Mouse (Mus musculus) CH12.LX (cell line): ENCODE data around the gene Slc27a1. TPM values are rescaled to one million over a fixed set of nuclear protein-coding genes. Genes with fewer than 3 reads are reported as not detected.

Source experiments
- DNase-seq: peaks from one replicate; pipeline ENCODE4 v3.0.0-alpha.2; 2013; ENCODE audit errors: extremely low read depth
- H3K27ac ChIP-seq: 2 replicates; pipeline ENCODE4 v1.5.1; 2012; ENCODE audit warnings: low read depth, mild to moderate bottlenecking, control low read depth, moderate library complexity; ENCODE audit not compliant: insufficient read depth
- H3K27me3 ChIP-seq: replicated peaks from 2 replicates; pipeline ENCODE3; 2012; ENCODE audit warnings: inconsistent platforms
- H3K36me3 ChIP-seq, 2 experiments: replicated peaks in 1 of 2; 2 replicates each; pipeline versions ENCODE3 to v1.6.1; 2012; ENCODE audit warnings: inconsistent platforms in 1 of 2, low read length in 1 of 2, mild to moderate bottlenecking in 1 of 2, mixed read lengths in 1 of 2, moderate library complexity in 1 of 2; ENCODE audit not compliant: control insufficient read depth in 1 of 2, insufficient read depth in 1 of 2
- H3K4me1 ChIP-seq, 2 experiments: 2 replicates each; pipeline ENCODE4 v1.6.1; 2012; ENCODE audit warnings: inconsistent platforms in 1 of 2, moderate library complexity in 1 of 2; ENCODE audit not compliant: insufficient read depth in 2 of 2, control insufficient read depth in 1 of 2
- H3K4me2 ChIP-seq: 2 replicates; pipeline ENCODE4 v1.6.1; 2012; ENCODE audit warnings: low read depth, mild to moderate bottlenecking, control low read depth; ENCODE audit not compliant: poor library complexity, insufficient read depth, severe bottlenecking
- H3K4me3 ChIP-seq, 3 experiments: fragments of 150-350 bp in 1 of 3; sonication (generic) in 1 of 3; replicated peaks in 1 of 3; 2 replicates each; pipeline versions ENCODE3 to v1.5.1; 2011 to 2012; ENCODE audit warnings: low read depth in 2 of 3, low read length in 2 of 3, mild to moderate bottlenecking in 2 of 3, moderate library complexity in 2 of 3, control low read depth in 1 of 3, improper control_type of control experiment in 1 of 3, inconsistent platforms in 1 of 3, mixed read lengths in 1 of 3; ENCODE audit not compliant: poor library complexity in 1 of 3
- H3K79me2 ChIP-seq: replicated peaks from 2 replicates; pipeline ENCODE4 v1.6.1; 2012; ENCODE audit warnings: mild to moderate bottlenecking, moderate library complexity; ENCODE audit not compliant: control insufficient read depth, poor library complexity, insufficient read depth, severe bottlenecking; ENCODE audit errors: extremely low read depth
- H3K9ac ChIP-seq: 2 replicates; pipeline ENCODE4 v1.6.1; 2012; ENCODE audit warnings: low read depth, mild to moderate bottlenecking, control low read depth, moderate library complexity; ENCODE audit not compliant: insufficient read depth
- H3K9me3 ChIP-seq: replicated peaks from 2 replicates; pipeline ENCODE3; 2012; ENCODE audit warnings: low read length, inconsistent platforms, mixed read lengths
- BHLHE40 ChIP-seq: IDR thresholded peaks from 2 replicates; pipeline ENCODE4 v1.6.1; 2011; ENCODE audit warnings: mild to moderate bottlenecking, low read depth, low read length, improper control_type of control experiment
- E2F4 ChIP-seq: IDR thresholded peaks from 2 replicates; pipeline ENCODE4 v1.6.1; 2011; ENCODE audit warnings: low read depth, low read length, improper control_type of control experiment; ENCODE audit not compliant: insufficient replicate concordance
- ELF1 ChIP-seq: IDR thresholded peaks from 2 replicates; pipeline ENCODE4 v1.6.1; 2014; ENCODE audit warnings: low read depth, mild to moderate bottlenecking, inconsistent platforms, low read length, improper control_type of control experiment
- EP300 ChIP-seq: IDR thresholded peaks from 2 replicates; pipeline ENCODE4 v1.6.1; 2011; ENCODE audit warnings: low read length, improper control_type of control experiment
- ETS1 ChIP-seq: conservative IDR thresholded peaks from 2 replicates; pipeline ENCODE4 v1.6.1; 2012; ENCODE audit warnings: low read depth, mild to moderate bottlenecking, inconsistent platforms, low read length, improper control_type of control experiment, moderate library complexity
- GABPA ChIP-seq: IDR thresholded peaks from 2 replicates; pipeline ENCODE4 v1.6.1; 2012; ENCODE audit warnings: low read depth, low read length, improper control_type of control experiment, inconsistent platforms; ENCODE audit not compliant: insufficient replicate concordance
- HCFC1 ChIP-seq: IDR thresholded peaks from 2 replicates; pipeline ENCODE4 v1.6.1; 2012; ENCODE audit warnings: low read depth, mild to moderate bottlenecking, inconsistent platforms, low read length, improper control_type of control experiment
- JUND ChIP-seq: conservative IDR thresholded peaks from 2 replicates; pipeline ENCODE4 v1.6.1; 2011; ENCODE audit warnings: low read depth, low read length, improper control_type of control experiment
- KAT2A ChIP-seq: IDR thresholded peaks from 2 replicates; pipeline ENCODE4 v1.6.1; 2012; ENCODE audit warnings: low read length, improper control_type of control experiment, inconsistent platforms; ENCODE audit not compliant: insufficient replicate concordance
- MAX ChIP-seq: IDR thresholded peaks from 2 replicates; pipeline ENCODE4 v1.6.1; 2011; ENCODE audit warnings: low read length, improper control_type of control experiment
- MAZ ChIP-seq: IDR thresholded peaks from 2 replicates; pipeline ENCODE4 v1.6.1; 2012; ENCODE audit warnings: low read depth, mild to moderate bottlenecking, inconsistent platforms, low read length, improper control_type of control experiment, moderate library complexity
- MEF2A ChIP-seq: IDR thresholded peaks from 2 replicates; pipeline ENCODE4 v1.6.1; 2014; ENCODE audit warnings: low read depth, mild to moderate bottlenecking, inconsistent platforms, low read length, improper control_type of control experiment, borderline replicate concordance
- MXI1 ChIP-seq: IDR thresholded peaks from 2 replicates; pipeline ENCODE4 v1.6.1; 2011; ENCODE audit warnings: mild to moderate bottlenecking, low read depth, low read length, improper control_type of control experiment
- NRF1 ChIP-seq: IDR thresholded peaks from 2 replicates; pipeline ENCODE4 v1.6.1; 2014; ENCODE audit warnings: low read depth, mild to moderate bottlenecking, inconsistent platforms, low read length, improper control_type of control experiment, moderate library complexity
- RAD21 ChIP-seq: IDR thresholded peaks from 2 replicates; pipeline ENCODE4 v1.6.1; 2011; ENCODE audit warnings: low read depth, mild to moderate bottlenecking, low read length, improper control_type of control experiment, moderate library complexity
- SMC3 ChIP-seq: IDR thresholded peaks from 2 replicates; pipeline ENCODE4 v1.6.1; 2011; ENCODE audit warnings: low read depth, low read length, improper control_type of control experiment
- TCF12 ChIP-seq: IDR thresholded peaks from 2 replicates; pipeline ENCODE4 v1.6.1; 2014; ENCODE audit warnings: low read depth, mild to moderate bottlenecking, inconsistent platforms, low read length, improper control_type of control experiment
- ZKSCAN1 ChIP-seq: IDR thresholded peaks from 2 replicates; pipeline ENCODE4 v1.6.1; 2012; ENCODE audit warnings: low read depth, inconsistent platforms, low read length, improper control_type of control experiment, borderline replicate concordance
- dilution Hi-C: fragments of 300-500 bp; cut with MboI; formaldehyde crosslinking; loops from 2 replicates; pipeline ENCODE4 v1.14.3; 2020; ENCODE audit warnings: low sequenced_read_pairs; ENCODE audit not compliant: extremely low pct_unique_long_range_greater_than_20kb, extremely low pct_ligation_motif_present
- in situ Hi-C: fragments of 300-500 bp; cut with MboI; formaldehyde crosslinking; loops from 3 replicates; pipeline ENCODE4 v1.14.3; 2019; ENCODE audit warnings: low sequenced_read_pairs, low pct_ligation_motif_present, low pct_unique_long_range_greater_than_20kb, mixed read lengths
- polyA plus RNA-seq: library from polyadenylated mRNA; unstranded; fragments of >175 nt; gene quantifications from 2 replicates; pipeline ENCODE4 v1.2.1, GENCODE M21; 2012; ENCODE audit warnings: low read depth; ENCODE audit not compliant: insufficient read length
- total RNA-seq, 2 experiments: library from RNA; depleted of rRNA; stranded (reverse); fragments of 300-350 nt in 1 of 2; fragments of >200 nt in 1 of 2; gene quantifications; 2 replicates each; pipeline ENCODE4 v1.2.3; 2012 to 2014

Gene Slc27a1
- total and polyA plus RNA-seq, 3 experiments, result 1.8 to 4.0 (median 2.4) TPM

DNA sequence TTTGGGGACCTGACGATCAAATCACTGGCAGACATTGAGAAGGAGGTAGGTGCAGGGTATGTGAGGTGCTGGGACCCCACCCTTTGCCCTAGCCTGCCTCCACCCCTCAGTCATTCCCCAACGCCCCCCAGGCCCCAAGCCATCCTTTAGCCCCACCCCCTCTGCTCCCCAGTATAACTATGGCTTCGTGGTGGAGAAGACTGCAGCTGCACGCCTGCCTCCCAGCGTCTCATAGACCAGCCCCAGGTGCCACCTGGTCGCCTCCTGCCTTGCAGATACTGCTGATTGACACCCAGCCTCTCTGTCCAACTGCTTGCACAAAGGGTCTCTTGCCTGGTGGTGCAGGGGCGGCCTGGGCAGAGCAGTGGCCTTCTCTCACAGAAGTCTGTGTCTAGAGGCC is 21.1 kb upstream of the Slc27a1 start:
- H3K36me3 ChIP-seq, result peaks cover 35 to 55% of the 10 kb centered on the region in 2 experiments
- H3K27ac ChIP-seq, result no peak overlapping the region
- no peaks in the 10 kb centered on the region for H3K9me3 ChIP-seq
- no peak for TF ChIP-seq RAD21
- TF ChIP-seq ELF1, result no peak
- no peak for TF ChIP-seq NRF1
- TF ChIP-seq E2F4, result no peak
- TF ChIP-seq HCFC1, result no peak
- no peak for TF ChIP-seq ZKSCAN1
- no peak for TF ChIP-seq SMC3
- TF ChIP-seq MAX, result no peak
- TF ChIP-seq GABPA, result no peak
- TF ChIP-seq EP300, result no peak
- no peak for TF ChIP-seq ETS1
- no peak for TF ChIP-seq KAT2A
- TF ChIP-seq, all 38 proteins: peak for 0
- Histone ChIP-seq H3K4me3 (no peak overlapping the region), H3K9ac (no peak overlapping the region), H3K4me2 (no peak overlapping the region), H3K79me2 (peaks cover 17% of the 10 kb centered on the region), H3K4me1 (peaks cover 9% of the 10 kb centered on the region in 2 experiments; a peak in 3 of 4 replicates), H3K27me3 (no peaks in the 10 kb centered on the region)
- dilution Hi-C loops, result no loop called here
- no peak for DNase-seq
- in situ Hi-C loops, result no loop called here

DNA sequence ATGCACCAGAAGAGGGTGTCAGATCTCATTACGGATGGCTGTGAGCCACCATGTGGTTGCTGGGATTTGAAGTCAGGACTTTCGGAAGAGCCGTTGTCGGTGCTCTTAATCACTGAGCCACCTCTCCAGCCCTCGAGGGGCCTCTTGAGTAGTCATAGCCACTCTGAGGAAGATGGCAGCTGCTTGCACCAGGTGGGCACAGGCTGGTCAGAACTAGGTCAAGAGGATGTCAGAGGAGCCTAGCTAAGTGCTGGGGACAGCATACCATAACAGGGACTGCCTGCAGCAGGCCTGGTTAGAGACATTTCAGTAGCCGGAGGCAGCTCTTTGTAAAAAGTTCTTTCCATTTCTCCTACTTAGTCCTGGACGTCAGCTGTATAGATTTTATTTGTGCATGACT is 17.9 kb upstream of the Slc27a1 start:
- Histone ChIP-seq H3K4me2 (no peak overlapping the region), H3K27ac (no peak overlapping the region), H3K9me3 (no peaks in the 10 kb centered on the region), H3K79me2 (no peaks in the 10 kb centered on the region), H3K4me1 (peaks cover 0 to 4% of the 10 kb centered on the region in 2 experiments; a peak in 1 of 4 replicates), H3K9ac (no peak overlapping the region), H3K36me3 (peaks cover 27 to 39% of the 10 kb centered on the region in 2 experiments), H3K27me3 (no peaks in the 10 kb centered on the region), H3K4me3 (no peak overlapping the region)
- no peak for DNase-seq
- TF ChIP-seq JUND (no peak), EP300 (no peak), MAZ (no peak), MXI1 (no peak), BHLHE40 (no peak), TCF12 (no peak), MAX (no peak), MEF2A (no peak), NRF1 (no peak)
- in situ Hi-C loops, result no loop called here
- dilution Hi-C loops, result no loop called here
